Mouse (Mus musculus) MEL (cell line): ENCODE data around the gene Nphp4.

Experiments
- BHLHE40 ChIP-seq: IDR thresholded peaks from 2 replicates; pipeline ENCODE4 v1.6.1; 2012; ENCODE audit warnings: low read depth, mild to moderate bottlenecking, inconsistent platforms, low read length, improper control_type of control experiment, borderline replicate concordance
- CHD1 ChIP-seq: IDR thresholded peaks from 2 replicates; pipeline ENCODE4 v1.6.1; 2012; ENCODE audit warnings: low read depth, mild to moderate bottlenecking, inconsistent platforms, low read length, improper control_type of control experiment
- CTCF ChIP-seq, 3 experiments: IDR thresholded peaks in 2 of 3; conservative IDR thresholded peaks in 1 of 3; 2 replicates each; pipeline ENCODE4 v1.5.1; 2011 to 2012; ENCODE audit warnings: low read length in 3 of 3, low read depth in 2 of 3, mild to moderate bottlenecking in 2 of 3, improper control_type of control experiment in 1 of 3, inconsistent platforms in 1 of 3, mixed read lengths in 1 of 3, moderate library complexity in 1 of 3; ENCODE audit not compliant: control insufficient read depth in 1 of 3, insufficient read depth in 1 of 3, poor library complexity in 1 of 3, severe bottlenecking in 1 of 3
- ELF1 ChIP-seq: IDR thresholded peaks from 2 replicates; pipeline ENCODE4 v1.6.1; 2014; ENCODE audit warnings: low read depth, mild to moderate bottlenecking, inconsistent platforms, low read length, improper control_type of control experiment, moderate library complexity
- EP300 ChIP-seq, 2 experiments: IDR thresholded peaks; 2 replicates each; pipeline ENCODE4 v1.6.1; 2011; ENCODE audit warnings: improper control_type of control experiment in 2 of 2, low read length in 2 of 2, low read depth in 1 of 2, mild to moderate bottlenecking in 1 of 2
- GATA1 ChIP-seq: IDR thresholded peaks from 2 replicates; pipeline ENCODE4 v1.6.1; 2011; ENCODE audit warnings: low read depth, low read length, improper control_type of control experiment
- MAX ChIP-seq: IDR thresholded peaks from 2 replicates; pipeline ENCODE4 v1.6.1; 2011; ENCODE audit warnings: low read length, improper control_type of control experiment
- NRF1 ChIP-seq: IDR thresholded peaks from 2 replicates; pipeline ENCODE4 v1.6.1; 2014; ENCODE audit warnings: low read depth, mild to moderate bottlenecking, inconsistent platforms, low read length, improper control_type of control experiment, moderate library complexity; ENCODE audit not compliant: poor library complexity, insufficient read depth, severe bottlenecking
- POLR2A ChIP-seq, 2 experiments: IDR thresholded peaks; 2 replicates each; pipeline ENCODE4 v1.6.1; 2011 to 2012; ENCODE audit warnings: low read length in 2 of 2, mild to moderate bottlenecking in 2 of 2, control low read depth in 1 of 2, improper control_type of control experiment in 1 of 2, low read depth in 1 of 2, moderate library complexity in 1 of 2; ENCODE audit not compliant: control insufficient read depth in 1 of 2, insufficient read depth in 1 of 2, poor library complexity in 1 of 2
- POLR2AphosphoS2 ChIP-seq: IDR thresholded peaks from 2 replicates; pipeline ENCODE4 v1.6.1; 2011; ENCODE audit warnings: low read length, improper control_type of control experiment
- TAL1 ChIP-seq: IDR thresholded peaks from 2 replicates; pipeline ENCODE4 v1.6.1; 2012; ENCODE audit warnings: mild to moderate bottlenecking, inconsistent platforms, low read length, moderate library complexity, mixed read lengths
- TCF12 ChIP-seq: IDR thresholded peaks from 2 replicates; pipeline ENCODE4 v1.6.1; 2014; ENCODE audit warnings: low read depth, mild to moderate bottlenecking, inconsistent platforms, low read length, improper control_type of control experiment, moderate library complexity
- USF2 ChIP-seq, 2 experiments: IDR thresholded peaks; 2 replicates each; pipeline ENCODE4 v1.6.1; 2011 to 2012; ENCODE audit warnings: improper control_type of control experiment in 2 of 2, low read length in 2 of 2, borderline replicate concordance in 1 of 2, inconsistent platforms in 1 of 2, low read depth in 1 of 2, mild to moderate bottlenecking in 1 of 2; ENCODE audit not compliant: insufficient read depth in 1 of 2
- ZC3H11A ChIP-seq: IDR thresholded peaks from 2 replicates; pipeline ENCODE4 v1.6.1; 2012; ENCODE audit warnings: low read depth, mild to moderate bottlenecking, inconsistent platforms, low read length, improper control_type of control experiment

DNA sequence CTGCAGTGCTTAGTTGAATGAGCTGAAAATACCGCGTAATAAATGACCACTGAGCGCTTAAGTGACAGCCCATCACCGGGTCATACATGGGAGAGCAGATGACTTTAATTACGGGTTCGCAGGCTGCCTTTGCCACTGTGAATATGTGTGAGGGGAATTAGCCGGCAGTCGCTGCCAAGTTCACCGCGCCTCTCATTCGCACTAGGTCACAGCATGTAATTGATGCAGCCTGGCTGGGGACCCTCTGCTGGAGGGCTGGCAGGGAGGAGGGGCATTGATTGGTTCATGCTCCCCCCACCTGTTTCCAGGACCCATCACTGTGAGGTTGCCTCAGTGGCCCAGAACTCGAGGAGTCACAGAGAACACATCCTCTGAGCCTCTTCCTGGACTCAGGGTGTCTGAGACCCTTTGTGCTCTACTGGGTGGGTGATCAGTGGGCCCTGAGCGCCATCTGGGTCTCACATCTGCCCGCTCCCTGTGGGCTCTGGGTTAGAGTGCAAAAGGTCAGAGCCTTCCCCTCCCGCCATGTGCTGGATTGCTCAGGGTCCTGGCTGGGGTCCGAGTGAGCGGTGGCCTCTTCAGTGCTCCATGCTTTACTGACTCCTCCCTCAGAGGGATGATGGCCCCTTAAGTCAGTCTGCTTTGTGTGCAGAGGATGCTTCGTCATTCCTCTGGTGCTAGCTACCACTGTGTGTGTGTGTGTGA is 35.9 kb downstream of the Nphp4 start:
- TF ChIP-seq POLR2A (IDR thresholded peaks at IDR 0.05; ENCODE audit: control insufficient read depth in 1 of 2, insufficient read depth in 1 of 2, low read depth in 1 of 2, low read length in 2 of 2, poor library complexity in 1 of 2) (no peak), CTCF (IDR thresholded peaks at IDR 0.05 in 2 of 3, conservative IDR thresholded peaks at IDR 0.05 in 1 of 3; ENCODE audit: control insufficient read depth in 1 of 3, insufficient read depth in 1 of 3, low read depth in 2 of 3, low read length in 3 of 3, poor library complexity in 1 of 3, severe bottlenecking in 1 of 3) (no peak), BHLHE40 (no peak), TCF12 (no peak), POLR2AphosphoS2 (no peak), EP300 (IDR thresholded peaks at IDR 0.05; ENCODE audit: low read depth in 1 of 2, low read length in 2 of 2) (no peak), CHD1 (no peak), USF2 (IDR thresholded peaks at IDR 0.05; ENCODE audit: borderline replicate concordance in 1 of 2, insufficient read depth in 1 of 2, low read depth in 1 of 2, low read length in 2 of 2) (no peak), ELF1 (no peak), GATA1 (no peak), TAL1 (no peak), NRF1 (no peak), ZC3H11A (no peak), MAX (no peak)
